Mouse (Mus musculus) cortical plate, adult 2 months (tissue): ENCODE results near the gene Pip4k2c. TPM values are rescaled to one million over a fixed set of nuclear protein-coding genes. Genes with fewer than 3 reads are reported as not detected.

Experiments
- H3K27ac ChIP-seq: fragments of 200-500 bp; 2 replicates; pipeline ENCODE4 v1.5.1; 2012; ENCODE audit warnings: low read length, control low read depth, inconsistent platforms; ENCODE audit not compliant: insufficient read depth
- H3K4me1 ChIP-seq: fragments of 200-500 bp; 2 replicates; pipeline ENCODE4 v1.6.1; 2011; ENCODE audit warnings: low read length; ENCODE audit not compliant: control insufficient read depth, insufficient read depth
- H3K4me3 ChIP-seq: fragments of 200-500 bp; 2 replicates; pipeline ENCODE4 v1.5.1; 2011; ENCODE audit warnings: mild to moderate bottlenecking, low read length, control low read depth; ENCODE audit not compliant: insufficient read depth
- CTCF ChIP-seq: fragments of 200-500 bp; IDR thresholded peaks from 2 replicates; pipeline ENCODE4 v1.5.1; 2011; ENCODE audit warnings: mild to moderate bottlenecking, control low read depth, low read length; ENCODE audit not compliant: insufficient read depth; ENCODE audit errors: extremely low read depth
- POLR2A ChIP-seq: fragments of 200-500 bp; IDR thresholded peaks from 2 replicates; pipeline ENCODE4 v1.6.1; 2011; ENCODE audit warnings: mild to moderate bottlenecking, low read length, control low read depth; ENCODE audit not compliant: insufficient read depth; ENCODE audit errors: extremely low read depth
- polyA plus RNA-seq: library from polyadenylated mRNA; depleted of rRNA; stranded (reverse); fragments of >200 nt; gene quantifications from 2 replicates; pipeline ENCODE4 v1.2.3, GENCODE M21; 2012; rRNA removed

The Pip4k2c gene
- polyA plus RNA-seq: 116 and 117 TPM in 2 replicates

DNA sequence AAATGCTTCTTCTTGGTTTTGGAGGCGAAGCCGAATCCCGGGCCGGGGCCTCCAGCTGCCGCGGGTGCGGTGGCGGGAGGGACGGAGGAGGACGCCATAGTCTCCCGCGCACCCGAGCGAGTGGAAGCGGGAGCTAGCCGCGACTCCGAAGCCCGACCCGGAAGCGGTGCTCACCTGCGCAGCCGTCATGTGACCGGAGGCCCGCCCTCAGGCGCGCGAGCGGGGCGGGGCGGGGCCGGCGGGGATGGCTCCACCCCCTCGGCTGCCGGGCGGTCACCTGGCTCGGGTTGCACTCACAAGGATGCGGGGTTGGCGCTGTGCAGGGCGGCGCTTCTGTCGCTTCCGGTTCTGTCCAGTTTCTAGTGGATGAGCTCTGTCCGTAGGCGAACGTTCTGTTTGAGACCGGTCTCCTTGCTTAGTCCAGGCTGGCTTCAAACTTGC is at the start of gene Pip4k2c:
TSS of gene Pip4k2c (minus strand) at position 172 of the 441 bp plus-strand sequence.
- TF ChIP-seq CTCF (no peak), POLR2A (peak; percentile 72)
- Histone ChIP-seq H3K27ac (peak within 1 kb of the TSS; percentile 60), H3K4me3 (peak within 1 kb of the TSS; percentile 85), H3K4me1 (peaks cover 6% of the 10 kb centered on the region)

DNA sequence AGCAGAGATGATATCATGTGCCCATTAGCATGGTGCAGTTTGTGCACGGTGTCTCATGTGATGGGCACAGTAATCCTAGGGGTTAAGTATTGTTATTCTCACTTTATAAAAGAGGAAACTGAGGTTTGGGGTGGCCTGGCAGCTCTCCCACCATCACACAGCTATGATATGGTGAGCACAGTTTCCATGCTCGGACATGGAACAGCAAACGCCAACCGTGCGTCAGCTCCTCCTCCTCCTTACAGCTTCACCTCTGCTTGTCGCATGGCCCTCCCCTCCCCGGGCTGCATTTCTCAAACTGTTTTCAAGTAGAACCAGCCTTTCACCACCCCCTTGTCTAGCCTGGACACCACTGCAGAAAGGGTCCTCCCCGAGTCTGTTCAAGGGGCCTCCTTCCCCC is 47.1 kb upstream of the Pip4k2c start:
- Histone ChIP-seq H3K4me1 (peaks cover 11% of the 10 kb centered on the region), H3K27ac (no peak overlapping the region), H3K4me3 (peak overlapping the region; percentile 26)
- TF ChIP-seq POLR2A (no peak), CTCF (no peak)

- no peak for TF ChIP-seq CTCF
- TF ChIP-seq POLR2A: no peak
- peaks cover 11% of the 10 kb centered on the region for H3K4me1 ChIP-seq
- H3K4me3 ChIP-seq: no peak overlapping the region; the same call in 1 of the 2 replicates
- no peak overlapping the region for H3K27ac ChIP-seq
These were observed 46.4 kb upstream of the Pip4k2c start for GRCm38 (mm10) chr10:127257790-127258189.

GRCm38 (mm10) chr10:127255625-127256345 is 44.4 kb upstream of the Pip4k2c start:
- no peak for TF ChIP-seq POLR2A
- TF ChIP-seq CTCF: no peak
- Histone ChIP-seq H3K4me3 (no peak overlapping the region), H3K27ac (no peak overlapping the region), H3K4me1 (peaks cover 11% of the 10 kb centered on the region)

DNA sequence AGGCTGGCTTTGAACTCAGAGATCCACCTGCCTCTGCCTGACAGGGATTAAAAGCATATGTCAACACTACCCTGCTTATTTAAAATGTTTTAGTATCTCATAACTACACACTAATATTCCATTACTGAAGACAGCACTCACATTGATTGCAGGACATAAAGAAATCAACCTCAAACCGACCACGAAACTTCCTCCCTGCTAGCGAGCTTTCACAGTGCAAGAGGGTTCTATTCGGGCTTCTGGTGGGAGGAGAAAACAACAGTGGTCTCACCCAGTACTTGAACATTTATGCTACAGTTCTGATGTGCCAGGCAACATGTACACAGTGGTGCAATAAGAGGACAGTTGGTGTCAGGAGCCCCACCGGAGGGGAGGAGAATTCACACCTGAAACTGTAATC is 39.4 kb upstream of the Pip4k2c start:
- H3K27ac ChIP-seq: no peak overlapping the region
- no peak overlapping the region for H3K4me3 ChIP-seq
- TF ChIP-seq CTCF (no peak), POLR2A (no peak)
- no peaks in the 10 kb centered on the region; the same call in 1 of the 2 replicates for H3K4me1 ChIP-seq

GRCm38 (mm10) chr10:127238241-127238824 is 26.9 kb upstream of the Pip4k2c start:
- TF ChIP-seq CTCF: no peak
- TF ChIP-seq POLR2A: no peak
- Histone ChIP-seq H3K27ac (no peak overlapping the region), H3K4me3 (no peak overlapping the region), H3K4me1 (no peaks in the 10 kb centered on the region)

DNA sequence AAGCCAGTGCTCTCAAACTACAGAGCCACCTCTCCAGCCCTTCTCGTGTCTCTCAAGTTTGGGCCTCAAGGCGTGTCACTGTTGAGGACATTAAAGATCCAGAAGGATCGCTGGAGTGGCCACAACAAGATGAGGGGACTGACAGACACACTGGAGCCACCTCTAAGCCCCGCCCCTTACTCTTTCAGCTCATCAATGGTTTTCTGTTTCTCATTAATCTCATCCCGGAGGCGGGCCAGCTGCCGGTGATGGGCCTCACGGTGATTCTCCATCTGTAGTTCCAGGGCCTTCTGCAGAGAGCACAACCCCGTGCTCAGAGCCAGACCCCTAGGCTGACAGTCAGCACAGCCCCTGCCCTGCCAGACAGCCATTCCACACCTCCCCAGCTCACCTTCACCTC is 25.2 kb upstream of the Pip4k2c start:
- Histone ChIP-seq H3K4me1 (no peaks in the 10 kb centered on the region), H3K4me3 (no peak overlapping the region), H3K27ac (no peak overlapping the region)
- TF ChIP-seq POLR2A (no peak), CTCF (no peak)

GRCm38 (mm10) chr10:127233141-127233540 is 21.8 kb upstream of the Pip4k2c start:
- Histone ChIP-seq H3K4me1 (no peaks in the 10 kb centered on the region), H3K4me3 (no peak overlapping the region), H3K27ac (no peak overlapping the region)
- TF ChIP-seq CTCF (peak; percentile 29; the same call in 1 of the 2 replicates), POLR2A (no peak)

DNA sequence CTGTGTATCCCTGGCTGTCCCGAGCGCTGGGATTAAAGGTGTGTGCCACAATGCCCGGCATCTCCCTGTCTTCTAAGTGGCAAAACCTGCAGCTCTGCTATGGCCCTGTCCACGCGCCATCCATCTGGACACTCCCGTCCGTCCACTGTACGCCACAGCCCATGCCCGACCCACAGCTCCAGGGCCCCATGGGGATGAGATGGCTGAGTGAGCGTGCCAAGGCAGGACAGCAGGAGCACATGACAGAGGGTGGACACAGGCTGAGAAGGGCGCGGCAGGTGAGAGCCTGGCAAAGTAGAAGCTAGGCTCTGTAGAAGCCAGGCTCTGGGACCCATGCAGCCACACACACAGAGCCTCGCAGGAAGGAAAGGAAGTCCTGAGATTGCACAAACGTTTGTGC is 20.4 kb upstream of the Pip4k2c start:
- no peak overlapping the region for H3K27ac ChIP-seq
- TF ChIP-seq POLR2A (no peak), CTCF (no peak)
- peaks cover 4% of the 10 kb centered on the region for H3K4me1 ChIP-seq
- no peak overlapping the region for H3K4me3 ChIP-seq

DNA sequence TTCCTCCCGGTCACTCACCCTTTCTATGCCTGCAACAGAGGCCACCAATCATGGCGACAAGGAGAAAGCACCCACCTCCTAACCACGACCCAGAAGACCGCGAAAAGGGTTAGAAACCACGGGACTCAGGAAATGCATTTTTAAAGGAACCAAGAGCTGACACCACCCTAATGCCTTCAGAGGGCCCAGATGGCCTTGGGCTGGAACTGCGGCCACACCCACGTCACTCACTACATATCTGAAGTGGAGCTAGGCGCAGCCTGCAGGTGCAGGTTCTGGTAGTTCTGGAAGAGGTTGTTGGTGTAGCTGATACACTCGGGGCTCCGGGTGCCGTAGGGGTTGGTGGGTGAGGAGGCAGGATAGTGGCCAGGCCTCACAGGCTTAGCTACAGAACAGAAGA is 19.3 kb upstream of the Pip4k2c start:
- no peak overlapping the region for H3K27ac ChIP-seq
- no peak overlapping the region for H3K4me3 ChIP-seq
- peaks cover 6% of the 10 kb centered on the region for H3K4me1 ChIP-seq
- TF ChIP-seq POLR2A (no peak), CTCF (no peak)

- Histone ChIP-seq H3K27ac (no peak overlapping the region), H3K4me3 (no peak overlapping the region), H3K4me1 (peaks cover 6% of the 10 kb centered on the region)
- TF ChIP-seq CTCF (peak; percentile 63), POLR2A (no peak)
These were observed 17.5 kb upstream of the Pip4k2c start for GRCm38 (mm10) chr10:127228897-127229296.
